Mouse (Mus musculus): ENCODE measurements around the gene Gata3.

DNA sequence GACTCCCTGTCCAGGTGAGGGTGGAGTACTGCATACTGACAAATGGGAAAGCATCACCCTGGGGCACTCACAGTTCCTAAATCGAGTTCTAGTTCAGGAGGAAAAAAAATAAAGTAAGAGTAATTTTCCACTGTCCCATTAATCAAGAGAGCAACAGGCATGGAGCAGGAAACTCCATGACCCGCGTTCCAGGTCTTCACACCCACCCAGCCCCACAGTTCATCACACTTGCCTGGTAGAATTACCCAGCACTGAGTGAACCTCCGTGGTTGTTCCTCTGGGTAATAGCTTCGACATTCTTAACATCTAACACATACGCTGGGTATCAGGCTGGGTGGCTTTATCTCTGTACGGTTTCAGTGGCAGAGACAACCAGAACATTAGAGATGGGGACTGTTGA, 56.1 kb downstream of the Gata3 start:
- TF ChIP-seq CTCF (IDR thresholded peaks at IDR 0.05; ENCODE audit: low read depth) (no peak), EP300 (optimal IDR thresholded peaks at IDR 0.05) (no peak)
